Mouse (Mus musculus) hindbrain, embryonic 16.5 days (tissue): ENCODE measurements around the gene Bmp7. TPM values are rescaled to one million over a fixed set of nuclear protein-coding genes. Genes with fewer than 3 reads are reported as not detected.

Source experiments
- microRNA-seq: library from miRNA; unstranded; fragments of <30 nt; microRNA quantifications from one replicate; pipeline ENCODE4, GENCODE M21; 2017
- polyA plus RNA-seq: library from polyadenylated mRNA; unstranded; fragments of >200 nt; fragmentation: Nextera tagmentation; extraction: Ambion mirVana; gene quantifications from 2 replicates; pipeline ENCODE4 v1.2.1, GENCODE M21; 2015

The Bmp7 gene
- polyA plus RNA-seq, 1 experiment from 2014 or later = 13.7 TPM

Small RNA genes lying within 50 kb of the gene (microRNA-seq; reads per million reads assigned to microRNA genes)
- gene Gm22773 = not detected

Other genes with a start within 250 kb of the Bmp7 start
- 1.2 and 1.8 TPM in 2 replicates for gene Spo11, start 37.4 kb upstream of the Bmp7 start, polyA plus RNA-seq
- 106 and 116 TPM in 2 replicates for gene Rae1, start 59.8 kb upstream of the Bmp7 start, polyA plus RNA-seq
- 10.0 and 15.4 TPM in 2 replicates for gene Rbm38, start 80.2 kb upstream of the Bmp7 start, polyA plus RNA-seq
- gene Ctcfl, start 179.2 kb upstream of the Bmp7 start, polyA plus RNA-seq = 0.08 TPM in 1 of 2 replicates, not detected in the other
- gene Pck1, start 212.7 kb upstream of the Bmp7 start, polyA plus RNA-seq = not detected in 2 replicates